Mouse (Mus musculus) embryonic fibroblast, embryonic 13.5 days (primary cell): ENCODE results near the gene Cluh.

Experiments
- CTCF ChIP-seq: IDR thresholded peaks from 2 replicates; pipeline ENCODE4 v1.5.1; 2011; ENCODE audit warnings: mild to moderate bottlenecking, control low read depth, low read length, moderate library complexity, borderline replicate concordance; ENCODE audit not compliant: insufficient read depth
- POLR2A ChIP-seq: IDR thresholded peaks from 2 replicates; pipeline ENCODE4 v1.6.1; 2011; ENCODE audit warnings: low read depth, mild to moderate bottlenecking, control low read depth, low read length, moderate library complexity

DNA sequence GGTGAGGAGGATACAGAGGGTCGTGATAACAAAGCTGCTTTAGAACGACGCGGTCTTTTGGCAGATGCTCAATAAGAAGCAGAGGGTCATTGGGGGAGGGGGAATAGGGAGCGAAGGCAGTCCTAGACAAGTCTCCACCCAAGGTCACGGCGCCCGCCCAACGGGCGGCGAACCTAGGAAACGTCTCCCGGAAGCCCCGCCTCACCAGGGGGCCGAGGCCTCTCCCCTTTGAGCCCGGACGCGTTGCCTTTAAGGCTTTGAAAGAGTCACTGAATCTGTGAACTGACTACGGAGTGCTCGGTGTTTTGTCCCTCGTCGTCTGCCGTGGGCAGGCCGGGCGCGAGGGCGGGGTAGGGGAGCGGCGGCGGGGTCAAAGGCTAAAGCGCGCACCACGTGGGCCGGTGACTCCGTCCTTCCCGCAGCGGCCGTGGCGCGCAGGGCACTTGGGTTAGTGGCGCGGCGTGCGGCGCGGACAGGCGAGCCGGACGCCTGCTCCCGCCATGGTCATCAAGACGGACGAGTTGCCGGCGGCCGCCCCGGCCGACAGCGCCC lies at the start of gene Cluh:
- TF ChIP-seq CTCF: no peak
- TF ChIP-seq POLR2A: peak; percentile 64
